Mouse (Mus musculus) small intestine, adult 2 months (tissue): ENCODE results near the gene Galnt12. TPM values are rescaled to one million over a fixed set of nuclear protein-coding genes. Genes with fewer than 3 reads are reported as not detected.

Source experiments
- H3K27ac ChIP-seq: fragments of 200-500 bp; 2 replicates; pipeline ENCODE4 v1.5.1; 2012; ENCODE audit warnings: low read depth, low read length, control low read depth, inconsistent platforms; ENCODE audit not compliant: insufficient read depth
- H3K27me3 ChIP-seq: fragments of 200-500 bp; 2 replicates; pipeline ENCODE4 v1.6.1; 2012; ENCODE audit warnings: mild to moderate bottlenecking, moderate library complexity, low read length, inconsistent platforms; ENCODE audit not compliant: control insufficient read depth, insufficient read depth
- H3K36me3 ChIP-seq: fragments of 200-500 bp; 2 replicates; pipeline ENCODE4 v1.6.1; 2012; ENCODE audit warnings: mild to moderate bottlenecking, low read length, control low read depth, inconsistent platforms; ENCODE audit not compliant: control insufficient read depth, insufficient read depth
- H3K4me1 ChIP-seq: fragments of 200-500 bp; 2 replicates; pipeline ENCODE4 v1.6.1; 2012; ENCODE audit warnings: low read length, inconsistent platforms, mixed read lengths; ENCODE audit not compliant: control insufficient read depth, insufficient read depth, insufficient read length
- H3K4me3 ChIP-seq: fragments of 200-500 bp; 2 replicates; pipeline ENCODE4 v1.5.1; 2012; ENCODE audit warnings: low read depth, mild to moderate bottlenecking, control low read depth, inconsistent platforms, low read length, moderate library complexity
- CTCF ChIP-seq: fragments of 200-500 bp; IDR thresholded peaks from 2 replicates; pipeline ENCODE4 v1.5.1; 2012; ENCODE audit warnings: low read depth, mild to moderate bottlenecking, control low read depth, inconsistent platforms, low read length, moderate library complexity, mixed read lengths; ENCODE audit not compliant: insufficient replicate concordance, insufficient read length; ENCODE audit errors: extremely low read depth
- POLR2A ChIP-seq: fragments of 200-500 bp; IDR thresholded peaks from 2 replicates; pipeline ENCODE4 v1.6.1; 2012; ENCODE audit warnings: low read depth, mild to moderate bottlenecking, control low read depth, inconsistent platforms, low read length, moderate library complexity
- WGBS: fragments of 180-500 bp; shearing (Covaris S2); methylation state at CpG from one replicate; pipeline ENCODE4 v1.1.7; 2018; 5-methylcytosine and 5-hydroxymethylcytosine counted together
- polyA plus RNA-seq: library from polyadenylated mRNA; depleted of rRNA; stranded (reverse); fragments of >200 nt; gene quantifications from 2 replicates; pipeline ENCODE4 v1.2.3, GENCODE M21; 2012

The Galnt12 gene
- polyA plus RNA-seq, 1 experiment: 28.3 TPM

DNA sequence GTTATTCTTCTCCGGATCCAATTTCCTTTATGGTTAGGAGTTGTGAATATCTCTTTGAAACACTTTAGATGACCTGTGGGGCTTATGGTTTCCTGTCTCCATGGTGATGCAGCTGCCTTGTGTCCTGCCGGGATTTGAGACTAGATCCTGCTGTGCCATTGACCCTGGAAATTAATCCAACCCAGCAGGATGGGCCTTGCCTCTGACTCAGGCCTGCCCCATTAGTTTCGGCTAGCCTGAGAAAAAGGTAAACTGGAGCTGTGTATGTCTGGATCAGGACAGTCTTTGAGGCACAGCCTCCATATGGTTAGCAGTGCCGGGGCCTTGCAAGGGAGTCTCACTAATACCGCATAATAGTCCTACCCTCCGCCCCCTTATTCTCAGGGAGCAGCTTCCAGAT lies 1.9 kb downstream of the Galnt12 start:
- WGBS: 78% methylated on average over 6 of the region's 6 CpGs
- peaks cover 4% of the 10 kb centered on the region for H3K4me1 ChIP-seq
- no peak overlapping the region for H3K4me3 ChIP-seq
- no peaks in the 10 kb centered on the region for H3K27me3 ChIP-seq
- TF ChIP-seq CTCF (no peak), POLR2A (no peak)
- no peak overlapping the region for H3K27ac ChIP-seq
- no peaks in the 10 kb centered on the region for H3K36me3 ChIP-seq

- Histone ChIP-seq H3K27ac (no peak overlapping the region), H3K4me3 (no peak overlapping the region), H3K36me3 (no peaks in the 10 kb centered on the region), H3K27me3 (no peaks in the 10 kb centered on the region), H3K4me1 (no peaks in the 10 kb centered on the region)
- whole genome bisulfite sequencing: 91% methylated on average over 10 of the region's 10 CpGs
- TF ChIP-seq CTCF (no peak), POLR2A (no peak)
Observed at GRCm38 (mm10) chr4:47103561-47103960, 11.9 kb downstream of the Galnt12 start.

DNA sequence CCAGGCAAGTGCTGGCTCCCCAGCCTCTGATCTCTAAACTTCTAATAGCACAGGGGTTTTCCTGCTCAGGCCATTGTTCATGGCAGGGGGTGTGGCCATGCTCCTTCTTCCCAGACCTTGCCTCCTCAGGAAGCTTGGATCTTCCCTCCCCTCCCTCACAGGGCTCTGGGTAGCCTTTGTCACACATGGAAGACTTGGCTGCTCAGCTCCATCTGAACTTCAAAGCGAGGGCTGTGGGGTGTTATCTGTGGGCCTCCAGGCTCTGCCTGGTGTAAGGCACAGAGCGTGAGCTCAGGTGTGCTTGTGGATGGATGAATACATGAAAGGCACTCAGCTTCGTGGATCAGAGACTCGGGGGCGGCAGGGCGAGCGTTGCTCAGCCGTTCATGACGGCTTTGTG lies 20.2 kb downstream of the Galnt12 start:
- no peak overlapping the region for H3K27ac ChIP-seq
- TF ChIP-seq CTCF (no peak), POLR2A (no peak)
- no peak overlapping the region for H3K4me3 ChIP-seq
- peaks cover 7% of the 10 kb centered on the region for H3K36me3 ChIP-seq
- H3K4me1 ChIP-seq: no peaks in the 10 kb centered on the region
- 81% methylated on average over 9 of the region's 9 CpGs for WGBS
- H3K27me3 ChIP-seq: no peaks in the 10 kb centered on the region

GRCm38 (mm10) chr4:47112560-47112959 lies 20.9 kb downstream of the Galnt12 start:
- WGBS: 76% methylated on average over 9 of the region's 9 CpGs
- no peaks in the 10 kb centered on the region for H3K4me1 ChIP-seq
- no peak overlapping the region for H3K27ac ChIP-seq
- no peaks in the 10 kb centered on the region for H3K27me3 ChIP-seq
- peaks cover 7% of the 10 kb centered on the region for H3K36me3 ChIP-seq
- TF ChIP-seq CTCF (no peak), POLR2A (no peak)
- H3K4me3 ChIP-seq: no peak overlapping the region

GRCm38 (mm10) chr4:47122051-47122706 lies 30.5 kb downstream of the Galnt12 start:
- TF ChIP-seq POLR2A: no peak
- peak; percentile 66; the same call in 1 of the 2 replicates for TF ChIP-seq CTCF
- 69% methylated on average over 13 of the region's 13 CpGs for WGBS

DNA sequence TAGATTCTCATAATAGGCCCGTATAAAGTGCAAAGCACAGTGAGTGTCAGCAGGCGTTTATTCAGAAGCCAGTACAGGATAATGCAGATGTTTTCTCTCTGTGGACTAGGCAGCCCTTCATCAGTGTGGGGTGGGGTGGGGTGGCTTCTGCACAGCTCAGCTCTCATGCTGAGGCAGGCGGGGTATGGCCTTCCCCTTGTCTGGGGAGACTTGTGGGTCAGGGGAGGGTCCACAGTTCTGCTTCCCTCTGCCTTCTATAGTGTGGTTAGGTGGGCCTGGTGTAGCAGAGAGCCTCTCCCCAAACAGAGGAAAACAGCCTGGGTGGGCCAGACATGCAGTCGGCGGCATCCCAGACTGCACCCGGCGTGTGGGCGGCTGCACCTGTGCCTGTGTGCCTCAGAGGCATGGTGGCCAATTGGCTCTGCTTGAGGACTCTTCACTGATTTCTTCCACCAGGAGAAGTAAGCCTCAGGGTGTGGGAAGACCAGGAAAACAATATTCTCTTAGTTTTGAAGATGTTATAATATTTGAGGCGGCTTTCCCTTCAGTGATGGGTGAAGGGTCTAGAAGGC lies 32.5 kb downstream of the Galnt12 start:
- Histone ChIP-seq H3K27me3 (no peaks in the 10 kb centered on the region), H3K36me3 (no peaks in the 10 kb centered on the region), H3K27ac (no peak overlapping the region), H3K4me1 (no peaks in the 10 kb centered on the region), H3K4me3 (no peak overlapping the region)
- 86% methylated on average over 9 of the region's 9 CpGs for WGBS
- TF ChIP-seq POLR2A: no peak
- no peak for TF ChIP-seq CTCF

More at GRCm38 (mm10) chr4:47122051-47122706, 30.5 kb downstream of the Galnt12 start:
- H3K4me1 ChIP-seq: no peaks in the 10 kb centered on the region
- no peak overlapping the region for H3K4me3 ChIP-seq
- no peaks in the 10 kb centered on the region for H3K36me3 ChIP-seq
- no peak overlapping the region for H3K27ac ChIP-seq
- H3K27me3 ChIP-seq: no peaks in the 10 kb centered on the region

- 72% methylated on average over 7 of the region's 7 CpGs for WGBS
- TF ChIP-seq POLR2A (no peak), CTCF (peak; percentile 34; the same call in 1 of the 2 replicates)
- no peaks in the 10 kb centered on the region for H3K36me3 ChIP-seq
- no peak overlapping the region for H3K27ac ChIP-seq
- no peaks in the 10 kb centered on the region for H3K4me1 ChIP-seq
- H3K27me3 ChIP-seq: no peaks in the 10 kb centered on the region
- H3K4me3 ChIP-seq: no peak overlapping the region
Observed at GRCm38 (mm10) chr4:47128515-47128914, 36.8 kb downstream of the Galnt12 start.
